Comparison of ENCODE assay signal across 9 mouse cellular contexts in genomic region chr17:58919061-58919460, GRCm38 (mm10).
DNase-seq lines count a peak whose midpoint lies in the region; ATAC-seq lines count a peak whose summit lies in the region.
"Had no signal": no experiment of that assay in that cellular context is flagged by ENCODE, and none has a peak within 500 bp of the region (broad histone marks: within the 10 kb centered on the region; RNA-seq: fewer than 3 reads in every experiment).

No protein-coding gene starts in this region.

- WGBS in hindbrain, embryonic 14.5 days: 1% methylated on average over 8 of the region's 8 CpGs
- 3% methylated on average over 8 of the region's 8 CpGs for WGBS in midbrain, embryonic 12.5 days

- no peak overlapping the region for H3K4me3 ChIP-seq in hindbrain, embryonic 14.5 days (replicated peaks; ENCODE audit: low read length)
- H3K4me3 ChIP-seq in midbrain, embryonic 12.5 days: no peak overlapping the region
- H3K4me3 ChIP-seq: lung, embryonic 15.5 days had no signal

- peak; percentile 79 for ATAC-seq in hindbrain, embryonic 14.5 days (ENCODE audit: low FRiP score)
- ATAC-seq in midbrain, embryonic 12.5 days (ENCODE audit: low FRiP score, low read depth): peak; percentile 87
- ATAC-seq in activated CD4-positive, CD25-positive, alpha-beta regulatory T cell, adult 4 months: no peak

- peak overlapping the region; percentile 40 for H3K4me2 ChIP-seq in hindbrain, embryonic 14.5 days (replicated peaks)
- peak overlapping the region; percentile 28; the same call in 1 of the 2 replicates for H3K4me2 ChIP-seq in midbrain, embryonic 12.5 days (replicated peaks)
- H3K4me2 ChIP-seq: lung, embryonic 15.5 days had no signal

- H3K36me3 ChIP-seq in hindbrain, embryonic 14.5 days (replicated peaks; ENCODE audit: control insufficient read depth, insufficient read depth): no peaks in the 10 kb centered on the region
- no peaks in the 10 kb centered on the region for H3K36me3 ChIP-seq in midbrain, embryonic 12.5 days
- H3K36me3 ChIP-seq: lung, embryonic 15.5 days had no signal

- H3K27me3 ChIP-seq in hindbrain, embryonic 14.5 days (ENCODE audit: control insufficient read depth, insufficient read depth, low read length): no peaks in the 10 kb centered on the region
- H3K27me3 ChIP-seq in midbrain, embryonic 12.5 days: no peaks in the 10 kb centered on the region
- H3K27me3 ChIP-seq: lung, embryonic 15.5 days had no signal

- peak; percentile 21 for DNase-seq in gastrocnemius, postnatal 10 days
- DNase-seq in gastrocnemius, postnatal 25 days: no peak
- peak; percentile 72 for DNase-seq in ES-CJ7 (ENCODE audit: low read depth, low spot score)
- DNase-seq in embryo, embryonic 11.5 days (ENCODE audit: low read depth, low spot score): peak; percentile 38
- DNase-seq in hindbrain, embryonic 14.5 days (ENCODE audit: low spot score): peak; percentile 77
- DNase-seq in layer of hippocampus, postnatal 14 days (ENCODE audit: low spot score in 2 of 2): peak; percentile 20 to 51

- H3K9ac ChIP-seq in hindbrain, embryonic 14.5 days: no peak overlapping the region
- H3K9ac ChIP-seq in midbrain, embryonic 12.5 days (replicated peaks): no peak overlapping the region
- H3K9ac ChIP-seq: lung, embryonic 15.5 days had no signal

- no peaks in the 10 kb centered on the region for H3K9me3 ChIP-seq in hindbrain, embryonic 14.5 days (ENCODE audit: control insufficient read depth, low read length)
- no peaks in the 10 kb centered on the region for H3K9me3 ChIP-seq in midbrain, embryonic 12.5 days
- H3K9me3 ChIP-seq: lung, embryonic 15.5 days had no signal

- peaks cover 4% of the 10 kb centered on the region; the same call in 1 of the 2 replicates for H3K4me1 ChIP-seq in hindbrain, embryonic 14.5 days (replicated peaks; ENCODE audit: control insufficient read depth, insufficient read depth, low read length)
- peaks cover 12% of the 10 kb centered on the region for H3K4me1 ChIP-seq in midbrain, embryonic 12.5 days
- H3K4me1 ChIP-seq: lung, embryonic 15.5 days had no signal

- H3K27ac ChIP-seq in hindbrain, embryonic 14.5 days: no peak overlapping the region
- H3K27ac ChIP-seq in midbrain, embryonic 12.5 days (replicated peaks): no peak overlapping the region
- H3K27ac ChIP-seq: lung, embryonic 15.5 days had no signal
